Mouse (Mus musculus) CH12.LX (cell line): Measurements from ENCODE around the gene Ccdc142.
A peak's percentile ranks its signal among the peaks of the same experiment; 100 is the strongest.

Source experiments
- CTCF ChIP-seq, 2 experiments: IDR thresholded peaks in 1 of 2; conservative IDR thresholded peaks in 1 of 2; 2 replicates each; pipeline ENCODE4 v1.5.1; 2011 to 2012; ENCODE audit warnings: low read depth in 2 of 2, low read length in 2 of 2, improper control_type of control experiment in 1 of 2, inconsistent platforms in 1 of 2, mild to moderate bottlenecking in 1 of 2, moderate library complexity in 1 of 2
- GABPA ChIP-seq: IDR thresholded peaks from 2 replicates; pipeline ENCODE4 v1.6.1; 2012; ENCODE audit warnings: low read depth, low read length, improper control_type of control experiment, inconsistent platforms; ENCODE audit not compliant: insufficient replicate concordance
- MAFK ChIP-seq: IDR thresholded peaks from 2 replicates; pipeline ENCODE4 v1.6.1; 2011; ENCODE audit warnings: low read length, improper control_type of control experiment; ENCODE audit not compliant: insufficient replicate concordance
- NRF1 ChIP-seq: IDR thresholded peaks from 2 replicates; pipeline ENCODE4 v1.6.1; 2014; ENCODE audit warnings: low read depth, mild to moderate bottlenecking, inconsistent platforms, low read length, improper control_type of control experiment, moderate library complexity
- POLR2A ChIP-seq: IDR thresholded peaks from 2 replicates; pipeline ENCODE4 v1.6.1; 2011; ENCODE audit warnings: low read depth, mild to moderate bottlenecking, improper control_type of control experiment, low read length
- POLR2AphosphoS2 ChIP-seq: IDR thresholded peaks from 2 replicates; pipeline ENCODE4 v1.6.1; 2011; ENCODE audit warnings: low read depth, low read length, improper control_type of control experiment
- ZKSCAN1 ChIP-seq: IDR thresholded peaks from 2 replicates; pipeline ENCODE4 v1.6.1; 2012; ENCODE audit warnings: low read depth, inconsistent platforms, low read length, improper control_type of control experiment, borderline replicate concordance

- peak; percentile 66 for TF ChIP-seq POLR2A
- TF ChIP-seq POLR2AphosphoS2, result no peak
- TF ChIP-seq CTCF (conservative IDR thresholded peaks at IDR 0.05 in 1 of 2, IDR thresholded peaks at IDR 0.05 in 1 of 2; ENCODE audit: low read depth in 2 of 2, low read length in 2 of 2), result peak in 1 of 2 experiments; percentile 82; a peak in 2 of 4 replicates
- peak; percentile 94 for TF ChIP-seq NRF1
- no peak for TF ChIP-seq GABPA
- TF ChIP-seq ZKSCAN1, result no peak
- no peak for TF ChIP-seq MAFK
Observed at GRCm38 (mm10) chr6:83078324-83078858, 23.0 kb upstream of the Ccdc142 start.
